Mouse (Mus musculus) megakaryocyte, embryonic 14.5 days (primary cell): ENCODE measurements around the gene Kif22.

Experiments
- FLI1 ChIP-seq: IDR thresholded peaks from 2 replicates; pipeline ENCODE4 v1.6.1; 2012; ENCODE audit warnings: low read length, inconsistent platforms, mixed read lengths
- GATA1 ChIP-seq: IDR thresholded peaks from 3 replicates; pipeline ENCODE4 v1.6.1; 2012; ENCODE audit warnings: mixed read lengths, low read length, inconsistent platforms, borderline replicate concordance

- TF ChIP-seq GATA1, result no peak
- no peak for TF ChIP-seq FLI1
Measured at GRCm38 (mm10) chr7:127003620-127004019, 38.7 kb downstream of the Kif22 start.
